13 mouse cellular contexts compared by ENCODE assay signal in genomic region chr7:133684110-133684509, GRCm38 (mm10). TPM values are rescaled to one million over a fixed set of nuclear protein-coding genes. Genes with fewer than 3 reads are reported as not detected.
A peak's percentile ranks its signal among the peaks of the same experiment; 100 is the strongest.
DNase-seq lines count a peak whose midpoint lies in the region; ATAC-seq and TF ChIP-seq lines count a peak whose summit lies in the region.
"Had no signal": no experiment of that assay in that cellular context is flagged by ENCODE, and none has a peak within 500 bp of the region (broad histone marks: within the 10 kb centered on the region; RNA-seq: fewer than 3 reads in every experiment).

No protein-coding gene starts in this region.

- no peak overlapping the region for H3K27ac ChIP-seq in layer of hippocampus, adult 2 months
- no peak overlapping the region for H3K27ac ChIP-seq in cortical plate, adult 2 months (ENCODE audit: insufficient read depth, low read length)
- H3K27ac ChIP-seq: heart, embryonic 13.5 days; midbrain, embryonic 13.5 days had no signal

- DNase-seq in CD4-positive, CD25-positive, alpha-beta regulatory T cell, adult 2 months (ENCODE audit: low read depth, low spot score): peak; percentile 22
- no peak for DNase-seq in layer of hippocampus, adult 2 months (ENCODE audit: low spot score in 2 of 2)
- DNase-seq in layer of hippocampus, adult 9-10 months (ENCODE audit: low spot score): no peak
- peak; percentile 59 for DNase-seq in A20 (ENCODE audit: low read depth, low spot score)
- DNase-seq in right cerebral cortex, postnatal 14 days: no peak
- DNase-seq in left cerebral cortex, postnatal 10 days (ENCODE audit: extremely low spot score in 1 of 2, low spot score in 2 of 2): no peak
- DNase-seq: cerebellum, adult 18-20 months; kidney, adult 11 months; spleen, adult 18-20 months had no signal

- intact Hi-C loops in left cerebral cortex, postnatal 10 days (cut with DNase I): no loop called here

- TF ChIP-seq CTCF in layer of hippocampus, adult 2 months (conservative IDR thresholded peaks at IDR 0.05): peak; percentile 65
- peak; percentile 32; the same call in 1 of the 2 replicates for TF ChIP-seq CTCF in cortical plate, adult 2 months (IDR thresholded peaks at IDR 0.05; ENCODE audit: extremely low read depth, insufficient read depth, low read length)

- H3K4me1 ChIP-seq in cortical plate, adult 2 months (ENCODE audit: control insufficient read depth, insufficient read depth, low read length): no peaks in the 10 kb centered on the region
- H3K4me1 ChIP-seq: midbrain, embryonic 13.5 days had no signal

- no peak overlapping the region for H3K4me3 ChIP-seq in layer of hippocampus, adult 2 months
- no peak overlapping the region for H3K4me3 ChIP-seq in cortical plate, adult 2 months (ENCODE audit: insufficient read depth, low read length)
- H3K4me3 ChIP-seq: heart, embryonic 13.5 days; midbrain, embryonic 13.5 days had no signal

- ATAC-seq in CD4-positive, CD25-positive, alpha-beta regulatory T cell, adult 4 months: no peak
- ATAC-seq: midbrain, embryonic 13.5 days had no signal

- no peak for TF ChIP-seq POLR2A in cortical plate, adult 2 months (IDR thresholded peaks at IDR 0.05; ENCODE audit: extremely low read depth, insufficient read depth, low read length)

RNA-seq across cellular contexts. Expression of gene Mmp21, which starts 4.2 kb away (rescaled TPM):
- under 1 TPM in 1 of 2 experiments, not detected in 1; 0.47 TPM for polyA plus RNA-seq in CD4-positive, CD25-positive, alpha-beta regulatory T cell, adult 4 months (2017; shearing (Covaris generic))
- under 1 TPM; 0.12 to 0.41 TPM for total RNA-seq in layer of hippocampus, adult 2 months (2021)
- 0.15 and 0.33 TPM in 2 replicates for polyA plus RNA-seq in cortical plate, adult 2 months (2012; rRNA removed)
- not detected for total RNA-seq in left cerebral cortex, postnatal 10 days (2021)
- polyA plus RNA-seq: heart, embryonic 13.5 days had no signal

RNA-seq across cellular contexts. Expression of gene Bccip, which starts 25.0 kb away (rescaled TPM):
- polyA plus RNA-seq in CD4-positive, CD25-positive, alpha-beta regulatory T cell, adult 4 months (2017; shearing (Covaris generic)): 100 to 1,000 TPM; 159 to 194 TPM
- total RNA-seq in layer of hippocampus, adult 2 months (2021): 10 to 100 TPM; 68.7 to 69.9 TPM
- polyA plus RNA-seq in cortical plate, adult 2 months (2012; rRNA removed): 109 and 115 TPM in 2 replicates
- total RNA-seq in left cerebral cortex, postnatal 10 days (2021): 10 to 100 TPM; 54.3 to 58.1 TPM

RNA-seq across cellular contexts. Expression of gene Uros, which starts 25.8 kb away (rescaled TPM):
- 10 to 100 TPM; 37.8 to 38.8 TPM for polyA plus RNA-seq in CD4-positive, CD25-positive, alpha-beta regulatory T cell, adult 4 months (2017; shearing (Covaris generic))
- 10 to 100 TPM; 17.7 to 21.3 TPM for total RNA-seq in layer of hippocampus, adult 2 months (2021)
- 38.7 and 38.8 TPM in 2 replicates for polyA plus RNA-seq in cortical plate, adult 2 months (2012; rRNA removed)
- total RNA-seq in left cerebral cortex, postnatal 10 days (2021): 10 to 100 TPM; 16.8 to 20.0 TPM

RNA-seq across cellular contexts. Expression of gene Edrf1, which starts 46.8 kb away (rescaled TPM):
- polyA plus RNA-seq in CD4-positive, CD25-positive, alpha-beta regulatory T cell, adult 4 months (2017; shearing (Covaris generic)): 10 to 100 TPM; 16.4 to 18.5 TPM
- total RNA-seq in layer of hippocampus, adult 2 months (2021): 10 to 100 TPM; 29.0 to 30.5 TPM
- 20.2 and 22.2 TPM in 2 replicates for polyA plus RNA-seq in cortical plate, adult 2 months (2012; rRNA removed)
- total RNA-seq in left cerebral cortex, postnatal 10 days (2021): 10 to 100 TPM; 22.6 to 24.6 TPM

Comparison
In these comparisons a context has a peak if more than half of its experiments do, and no peak if none do; other contexts are left out.
1. DNase-seq: peak in CD4-positive, CD25-positive, alpha-beta regulatory T cell, adult 2 months (single experiment) and A20 (single experiment); none in layer of hippocampus, adult 2 months (0 of 2), layer of hippocampus, adult 9-10 months (single experiment), right cerebral cortex, postnatal 14 days (single experiment) and left cerebral cortex, postnatal 10 days (0 of 2).